Mouse (Mus musculus) spleen, postnatal 4 days (tissue): ENCODE results near the gene Clstn1.

ENCODE experiments used
- DNase-seq, 2 experiments: peaks; one replicate each; pipeline ENCODE4 v3.0.0; 2022; ENCODE audit warnings: low spot score in 2 of 2

The Clstn1 gene

GRCm38 (mm10) chr4:149675378-149676261 is 89.4 kb downstream of the Clstn1 start:
- DNase-seq = peak; percentile 70 to 83

DNA sequence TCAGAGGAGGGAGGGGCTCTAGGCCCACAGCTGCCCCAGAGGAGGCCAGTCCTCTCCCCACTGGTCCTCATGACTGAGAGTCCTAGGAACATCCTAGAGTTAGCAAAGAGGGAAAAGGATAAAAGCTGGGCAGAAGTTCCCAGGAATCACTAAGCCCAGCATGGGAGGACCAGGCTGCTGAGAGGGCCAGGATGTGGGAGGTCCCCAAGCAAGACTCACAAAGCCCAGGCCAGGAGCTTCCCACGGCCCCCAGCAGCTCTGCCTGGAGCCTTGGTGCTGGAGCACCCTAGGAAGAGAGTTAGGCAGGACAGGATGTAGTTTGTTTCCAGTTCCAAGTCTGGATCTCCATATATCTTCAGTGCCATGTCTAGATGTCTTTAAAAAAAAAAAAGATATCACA is 91.7 kb downstream of the Clstn1 start:
- DNase-seq = no peak

DNA sequence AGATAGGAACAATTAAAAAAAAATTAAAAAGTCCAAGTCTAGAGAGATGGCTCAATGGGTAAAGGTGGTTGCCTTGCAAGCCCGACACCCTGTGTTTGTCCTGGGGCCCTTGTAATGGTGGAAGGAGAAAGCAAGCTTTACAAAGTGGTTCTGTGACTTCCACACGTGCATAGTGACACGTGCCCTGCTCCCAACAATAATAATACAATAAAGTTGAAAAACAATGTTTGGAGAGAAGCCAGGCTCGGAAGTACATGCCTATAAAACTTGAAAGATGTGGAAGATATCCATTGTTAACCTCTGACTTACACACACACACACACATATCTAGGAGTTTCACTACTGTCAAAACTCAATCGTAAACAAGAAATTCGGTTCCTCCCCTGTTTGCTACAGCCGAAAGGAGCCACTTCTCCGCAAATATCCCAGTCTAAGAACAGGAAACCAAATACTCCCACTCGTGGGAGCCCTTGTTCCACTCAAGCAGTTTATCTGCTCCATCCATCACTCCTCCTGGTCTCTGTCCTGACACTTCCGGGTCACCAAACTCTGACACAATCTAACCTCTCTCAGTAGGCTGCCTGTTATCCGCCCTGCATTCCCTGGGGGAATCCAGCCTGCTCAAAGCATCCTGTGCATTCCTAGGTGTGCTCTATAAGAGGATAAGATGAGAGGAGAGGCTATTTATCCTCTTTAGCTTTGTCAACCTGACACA is 92.9 kb downstream of the Clstn1 start:
- DNase-seq = no peak

DNA sequence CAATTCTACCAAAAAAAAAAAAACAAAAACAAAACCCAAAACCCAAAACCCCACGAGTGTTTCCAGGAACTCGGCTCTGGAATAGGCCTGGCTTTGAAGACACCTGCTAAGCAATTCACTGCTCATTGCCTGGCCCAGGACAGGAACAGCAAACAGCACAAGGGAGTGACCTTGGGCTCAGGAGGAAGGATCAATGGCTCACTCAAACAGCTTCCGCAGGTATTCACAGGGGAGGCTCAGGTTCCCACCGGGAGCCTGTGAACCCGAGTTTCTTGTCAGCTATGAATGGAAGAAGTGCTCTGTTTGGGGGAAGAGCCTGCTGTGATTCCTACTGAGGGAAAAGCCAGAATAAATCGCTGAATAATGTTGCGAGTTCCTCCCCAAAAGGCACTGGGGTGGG is 97.6 kb downstream of the Clstn1 start:
- no peak for DNase-seq

GRCm38 (mm10) chr4:149684841-149685623 is 98.8 kb downstream of the Clstn1 start:
- DNase-seq = no peak

DNA sequence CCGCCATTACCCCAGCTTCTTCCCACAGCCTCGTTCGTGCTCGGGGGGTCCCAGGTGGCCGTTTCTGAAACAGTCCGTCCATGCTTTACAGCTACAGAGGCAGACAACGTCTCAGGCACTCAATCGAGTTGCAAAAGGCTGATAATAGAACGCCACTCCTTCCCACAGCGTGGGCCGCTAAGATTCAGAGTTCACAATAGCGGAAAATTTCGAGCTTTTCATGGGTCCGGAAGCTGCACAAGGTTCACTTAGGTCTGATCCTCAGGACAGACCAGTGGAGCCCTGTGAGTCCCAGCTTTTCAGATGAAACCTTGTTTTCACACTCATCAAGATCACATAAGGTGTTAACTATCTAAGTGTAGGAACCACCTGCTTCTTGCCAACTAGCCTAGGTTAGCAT is 102.6 kb downstream of the Clstn1 start:
- no peak for DNase-seq

- no peak for DNase-seq
Observed at GRCm38 (mm10) chr4:149689822-149690700, 103.8 kb downstream of the Clstn1 start.

GRCm38 (mm10) chr4:149690828-149691280 is 104.6 kb downstream of the Clstn1 start:
- DNase-seq = no peak

DNA sequence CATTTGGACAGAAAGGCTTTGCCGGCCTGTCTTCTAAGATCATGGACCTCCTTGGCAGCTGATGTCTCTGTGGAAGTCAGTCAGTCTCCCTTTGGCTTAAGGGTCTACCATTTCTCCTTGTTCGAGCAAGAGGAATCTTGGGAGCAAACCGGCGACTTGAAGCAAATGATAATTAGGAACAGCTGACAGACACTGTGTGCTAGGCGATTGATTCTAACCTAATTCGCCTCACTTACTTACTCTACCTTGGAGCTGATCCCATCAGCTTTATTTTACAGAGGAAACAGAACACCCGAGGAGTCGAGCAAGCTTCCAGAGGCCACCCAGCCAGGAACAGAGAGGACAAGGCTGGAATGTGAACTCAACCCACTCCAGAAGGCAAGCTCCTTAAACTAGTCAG is 105.1 kb downstream of the Clstn1 start:
- no peak for DNase-seq

DNA sequence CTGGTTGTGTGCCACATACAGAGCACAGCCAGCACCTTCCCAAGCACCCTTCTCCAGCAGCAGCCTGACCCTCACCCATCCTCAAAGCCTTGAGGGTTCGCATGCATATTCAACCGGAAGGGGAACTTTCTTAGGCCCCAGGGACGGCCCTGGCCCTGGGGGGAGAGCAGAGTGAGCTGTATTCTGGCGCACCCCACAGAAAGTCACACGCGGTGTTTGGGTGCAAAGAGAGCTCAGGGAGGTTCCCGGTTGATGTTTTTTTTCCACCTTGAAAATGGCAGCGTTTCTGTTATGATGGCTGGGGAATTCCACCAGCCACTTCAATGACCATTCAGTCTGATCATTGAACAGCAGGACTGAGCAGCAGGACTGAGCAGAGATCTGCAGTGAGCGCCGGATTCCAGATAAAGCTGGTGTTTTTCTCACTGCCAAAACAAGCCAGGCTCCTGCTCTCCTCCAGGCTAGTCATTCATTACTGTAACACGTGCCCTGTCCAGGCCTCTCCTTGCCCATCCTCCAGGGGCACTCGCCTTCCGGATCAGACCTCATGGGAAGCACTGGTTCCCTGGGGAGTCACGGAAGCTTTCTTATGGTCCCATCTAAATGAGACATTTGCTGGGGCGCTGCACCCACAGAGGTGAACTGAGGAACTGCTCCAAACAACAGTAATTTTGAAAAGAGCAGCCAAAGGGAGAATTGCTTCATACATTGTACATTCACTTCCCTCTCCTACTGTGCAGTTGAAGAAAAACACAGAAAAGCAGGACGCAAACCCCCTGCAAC is 110.1 kb downstream of the Clstn1 start:
- peak in 1 of 2 experiments; percentile 42 for DNase-seq

GRCm38 (mm10) chr4:149697506-149698196 is 111.4 kb downstream of the Clstn1 start:
- DNase-seq = peak; percentile 54 to 79

DNA sequence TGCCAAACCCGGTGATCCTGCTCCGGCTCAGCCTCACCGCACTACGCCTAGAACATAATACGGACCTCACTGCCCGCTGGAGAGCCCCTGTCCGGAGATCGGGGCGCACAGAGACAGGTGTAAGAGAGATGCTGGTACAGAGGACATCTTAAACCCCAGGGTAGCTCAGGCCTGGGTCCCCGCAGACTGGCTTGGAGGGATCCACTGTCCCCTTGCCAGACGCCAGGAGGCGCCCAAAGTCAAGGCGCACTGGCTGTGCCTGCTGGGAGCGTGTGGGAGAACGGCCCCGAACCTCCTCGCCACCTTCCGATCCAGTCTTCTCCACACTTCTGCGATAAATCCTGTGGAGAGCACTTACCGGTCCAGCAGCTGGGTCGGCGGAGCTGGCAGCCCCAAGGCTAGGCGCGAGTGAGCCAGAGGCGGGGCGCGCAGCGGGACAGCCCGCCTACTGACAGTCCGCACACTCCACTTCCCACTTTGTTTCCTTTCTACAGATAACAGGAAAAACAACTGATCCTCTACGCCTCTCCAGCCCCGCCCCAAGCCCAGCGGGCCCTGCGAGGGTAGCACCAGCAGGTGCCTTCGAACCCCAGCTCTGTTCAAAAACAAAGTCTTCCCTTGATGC is 112.0 kb downstream of the Clstn1 start:
- DNase-seq = peak; percentile 70 to 81
